Mouse (Mus musculus): ENCODE measurements around the gene Cfap299.

Cfap299 gene

DNA sequence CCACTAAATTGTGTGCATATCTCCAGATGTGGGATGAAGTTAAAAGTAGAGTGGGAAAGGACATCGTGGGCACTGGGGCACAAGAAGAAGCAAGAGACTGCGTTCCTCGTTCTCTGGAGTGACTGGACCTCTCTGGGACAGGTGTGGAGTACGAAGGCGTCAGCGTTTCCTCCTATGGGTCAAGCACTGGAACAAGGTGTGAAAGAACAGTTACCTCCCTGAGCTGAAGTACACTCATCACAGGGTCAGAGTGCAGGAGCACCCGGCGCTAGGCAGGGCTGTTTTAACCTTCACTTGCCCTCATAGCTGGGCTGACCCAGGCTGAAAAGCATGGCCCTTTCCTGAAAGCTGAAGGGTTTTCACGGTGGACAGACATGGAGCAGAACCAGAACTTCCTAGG, 504.7 kb downstream of the Cfap299 start:
- DNase-seq (ENCODE audit: low spot score), result no peak

DNA sequence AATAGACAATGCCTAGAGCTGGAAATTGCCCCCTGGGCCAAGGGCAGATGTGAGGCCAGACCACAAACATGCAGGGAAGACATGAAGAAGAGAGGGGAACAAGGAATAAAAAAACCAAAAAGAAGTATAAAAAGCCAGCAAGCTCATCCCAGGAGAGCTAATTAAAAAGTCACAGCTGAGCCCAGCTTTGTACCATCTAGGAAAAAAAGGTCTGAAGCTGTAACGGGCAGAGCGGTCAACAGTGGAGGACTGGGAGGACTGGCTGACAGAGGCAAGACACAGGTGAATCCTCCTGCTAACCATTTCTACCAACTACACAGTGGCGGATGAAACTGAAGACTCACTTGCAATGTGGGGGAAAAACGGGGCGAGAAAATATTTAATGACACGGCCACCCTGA, 505.2 kb downstream of the Cfap299 start:
- no peak for DNase-seq (ENCODE audit: low spot score)

DNA sequence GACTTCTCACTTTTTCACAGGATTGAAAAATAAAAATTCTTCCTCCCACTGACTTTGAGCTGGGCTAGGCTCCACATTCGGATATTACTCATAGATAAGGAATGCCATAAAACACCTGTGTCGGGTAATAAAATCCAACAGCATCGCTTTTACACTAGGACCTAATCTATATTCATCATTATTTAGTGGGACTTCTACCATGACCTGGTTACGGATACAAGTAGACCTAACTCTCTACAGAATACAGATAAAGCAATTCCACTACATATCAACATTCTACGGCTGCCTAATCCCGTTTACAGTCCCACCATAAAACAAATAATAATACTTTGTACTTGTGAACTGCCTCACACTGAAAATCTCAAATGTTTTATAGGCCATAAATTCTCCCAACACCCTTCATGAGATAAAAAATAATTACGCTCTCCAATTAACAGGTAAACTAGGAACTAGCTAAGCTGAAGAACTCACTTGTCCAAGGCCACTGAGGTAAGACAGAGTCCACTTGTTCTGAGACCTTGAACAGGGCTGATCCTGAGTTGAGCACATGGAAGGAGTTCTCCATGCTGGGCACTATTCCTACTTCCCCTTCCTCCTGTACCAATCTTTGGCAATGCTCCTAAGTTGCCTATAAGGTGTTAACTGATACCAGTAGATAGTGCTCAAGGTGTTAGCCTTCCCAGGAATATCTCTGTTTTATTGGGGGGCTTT, 513.7 kb downstream of the Cfap299 start:
- DNase-seq (ENCODE audit: low spot score), result no peak

DNA sequence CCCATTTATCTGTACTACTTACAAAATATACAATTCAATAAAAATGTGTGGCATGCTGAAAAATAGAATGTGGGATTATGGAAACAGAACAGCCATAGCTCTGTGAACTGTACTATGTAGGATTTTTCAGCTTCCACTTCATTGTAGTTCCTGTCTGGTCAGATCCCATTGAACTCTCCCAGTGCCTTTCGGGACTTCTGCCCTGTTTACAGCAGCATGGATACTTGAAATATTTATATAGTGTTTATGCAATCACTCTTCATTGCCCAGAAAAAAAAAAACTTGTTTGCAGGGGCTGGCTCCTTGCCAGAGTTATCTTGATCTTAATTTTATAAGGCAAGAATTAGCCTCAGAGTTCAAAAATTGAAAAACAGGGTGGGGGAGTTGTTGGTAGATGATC, 515.6 kb downstream of the Cfap299 start:
- no peak for DNase-seq (ENCODE audit: low spot score)

Measured in T-cell, adult 2 months (primary cell).